Mouse (Mus musculus) heart, embryonic 11.5 days (tissue): ENCODE data around the gene Mat2a. TPM values are rescaled to one million over a fixed set of nuclear protein-coding genes. Genes with fewer than 3 reads are reported as not detected.
"Not testable (repeated sequence)": the region's sequence is repeated elsewhere in the genome, so short reads cannot be mapped to it uniquely, and the experiment has no call there.

Experiments used
- ATAC-seq: fragments of 200-750 bp; cut with Nextera tagmentation; replicated peaks from 2 replicates; pipeline ENCODE4 v1.8.0; 2017; ENCODE audit warnings: moderate library complexity; ENCODE audit not compliant: insufficient number of reproducible peaks, low FRiP score, low TSS enrichment
- H3K27ac ChIP-seq: fragments of 300-500 bp; sonication (generic); 2 replicates; pipeline ENCODE4 v1.5.1; 2014; ENCODE audit warnings: mild to moderate bottlenecking, low read depth, low read length
- H3K27me3 ChIP-seq: fragments of 300-500 bp; sonication (generic); 2 replicates; pipeline ENCODE4 v1.6.1; 2014; ENCODE audit warnings: mild to moderate bottlenecking, low read length, mixed read lengths; ENCODE audit not compliant: control insufficient read depth, insufficient read depth
- H3K36me3 ChIP-seq: fragments of 300-500 bp; sonication (generic); 2 replicates; pipeline ENCODE4 v1.6.1; 2014; ENCODE audit warnings: mild to moderate bottlenecking, low read length, moderate library complexity, mixed read lengths; ENCODE audit not compliant: control insufficient read depth, insufficient read depth
- H3K4me1 ChIP-seq: fragments of 300-500 bp; sonication (generic); 2 replicates; pipeline ENCODE4 v1.6.1; 2014; ENCODE audit warnings: low read length; ENCODE audit not compliant: control insufficient read depth, insufficient read depth
- H3K4me2 ChIP-seq: fragments of 300-500 bp; sonication (generic); 2 replicates; pipeline ENCODE4 v1.6.1; 2014; ENCODE audit warnings: mild to moderate bottlenecking, moderate library complexity
- H3K4me3 ChIP-seq: fragments of 300-500 bp; sonication (generic); 2 replicates; pipeline ENCODE4 v1.5.1; 2014; ENCODE audit warnings: low read depth, low read length
- H3K9ac ChIP-seq: fragments of 300-500 bp; sonication (generic); 2 replicates; pipeline ENCODE4 v1.6.1; 2014; ENCODE audit warnings: mild to moderate bottlenecking, low read depth, low read length, moderate library complexity
- H3K9me3 ChIP-seq: fragments of 300-500 bp; sonication (generic); replicated peaks from 2 replicates; pipeline ENCODE4 v1.6.1; 2016; ENCODE audit warnings: low read length; ENCODE audit not compliant: control insufficient read depth
- WGBS: fragments of 180-500 bp; shearing (Covaris S2); extraction: QIAGEN DNeasy Blood & Tissue Kit; methylation state at CpG from one replicate; pipeline ENCODE4 v1.1.7; 2014; ENCODE audit not compliant: insufficient replicate concordance; 5-methylcytosine and 5-hydroxymethylcytosine counted together
- polyA plus RNA-seq: library from polyadenylated mRNA; unstranded; fragments of >200 nt; fragmentation: Nextera tagmentation; extraction: Ambion mirVana; gene quantifications from 2 replicates; pipeline ENCODE4 v1.2.1, GENCODE M21; 2014

Gene Mat2a
- polyA plus RNA-seq, 1 experiment from 2014 or later = 321 TPM

GRCm38 (mm10) chr6:72478691-72479090 lies 39.3 kb upstream of the Mat2a start:
- H3K4me1 ChIP-seq, H3K4me3 ChIP-seq, H3K9me3 ChIP-seq, H3K4me2 ChIP-seq, H3K27ac ChIP-seq, H3K36me3 ChIP-seq, ATAC-seq, H3K9ac ChIP-seq, H3K27me3 ChIP-seq: not testable (repeated sequence)
- 75% methylated on average over 3 of the region's 3 CpGs for WGBS

- no peak for ATAC-seq
- H3K27me3 ChIP-seq = no peaks in the 10 kb centered on the region
- WGBS = 87% methylated on average over 3 of the region's 3 CpGs
- no peaks in the 10 kb centered on the region; the same call in 1 of the 2 replicates for H3K4me1 ChIP-seq
- H3K4me2 ChIP-seq = no peak overlapping the region
- no peak overlapping the region for H3K4me3 ChIP-seq
- no peaks in the 10 kb centered on the region for H3K9me3 ChIP-seq
- no peak overlapping the region for H3K9ac ChIP-seq
- H3K27ac ChIP-seq = no peak overlapping the region
- H3K36me3 ChIP-seq = no peaks in the 10 kb centered on the region
Observed at GRCm38 (mm10) chr6:72477621-72478020, 38.3 kb upstream of the Mat2a start.

GRCm38 (mm10) chr6:72476836-72477235 lies 37.5 kb upstream of the Mat2a start:
- 83% methylated on average over 5 of the region's 5 CpGs for WGBS

GRCm38 (mm10) chr6:72475221-72475985 lies 36.0 kb upstream of the Mat2a start:
- Histone ChIP-seq H3K27ac (no peak overlapping the region), H3K4me2 (no peak overlapping the region), H3K4me1 (no peaks in the 10 kb centered on the region; the same call in 1 of the 2 replicates), H3K4me3 (no peak overlapping the region), H3K36me3 (no peaks in the 10 kb centered on the region), H3K9me3 (no peaks in the 10 kb centered on the region), H3K27me3 (no peaks in the 10 kb centered on the region), H3K9ac (no peak overlapping the region)
- ATAC-seq = no peak
- 86% methylated on average over 4 of the region's 4 CpGs for WGBS

More at GRCm38 (mm10) chr6:72476836-72477235, 37.5 kb upstream of the Mat2a start:
- ATAC-seq = no peak
- Histone ChIP-seq H3K9ac (no peak overlapping the region), H3K9me3 (no peaks in the 10 kb centered on the region), H3K4me2 (no peak overlapping the region), H3K27ac (no peak overlapping the region), H3K27me3 (no peaks in the 10 kb centered on the region), H3K4me1 (no peaks in the 10 kb centered on the region; the same call in 1 of the 2 replicates), H3K4me3 (no peak overlapping the region), H3K36me3 (no peaks in the 10 kb centered on the region)

DNA sequence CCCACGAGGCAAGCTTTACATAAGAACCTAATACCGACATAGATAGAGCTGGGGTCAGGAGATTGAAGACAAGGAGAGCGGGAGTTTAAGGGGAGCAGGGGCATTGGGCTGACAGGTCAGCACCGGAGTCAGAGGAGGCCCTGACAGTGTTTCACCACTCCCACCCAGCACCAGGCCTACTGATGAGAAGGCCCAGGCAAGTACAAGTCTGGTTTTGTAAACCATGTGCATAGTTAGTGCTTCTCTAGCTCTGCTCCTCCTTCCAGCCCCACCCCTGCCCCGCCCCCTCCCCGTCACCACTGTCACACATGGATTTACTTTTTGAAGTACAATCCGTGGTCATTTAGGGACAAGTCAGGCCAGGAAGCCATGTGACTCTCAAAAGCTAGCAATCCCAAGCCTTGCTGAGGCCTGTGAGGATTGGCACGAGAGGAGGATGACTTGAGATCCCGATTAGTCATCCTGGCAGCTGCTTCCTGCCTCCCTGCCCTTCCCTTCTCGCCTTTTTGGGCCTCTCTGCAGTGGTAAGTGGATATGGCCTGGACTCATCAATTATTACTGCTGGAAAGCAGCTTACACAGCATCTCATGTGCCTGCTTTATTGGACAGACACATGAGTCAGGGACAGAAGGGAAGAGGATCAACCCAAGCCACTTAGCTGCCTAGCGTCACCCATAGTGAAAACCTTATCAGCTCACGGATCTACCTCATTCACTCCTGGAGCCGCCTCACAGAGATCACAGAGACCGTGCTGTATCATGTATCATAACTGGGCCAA lies 34.1 kb upstream of the Mat2a start:
- Histone ChIP-seq H3K27ac (no peak overlapping the region), H3K4me2 (no peak overlapping the region), H3K4me1 (no peaks in the 10 kb centered on the region; the same call in 1 of the 2 replicates), H3K9me3 (no peaks in the 10 kb centered on the region), H3K9ac (no peak overlapping the region), H3K4me3 (no peak overlapping the region), H3K36me3 (no peaks in the 10 kb centered on the region), H3K27me3 (no peaks in the 10 kb centered on the region)
- 63% methylated on average over 14 of the region's 14 CpGs for WGBS
- no peak for ATAC-seq

GRCm38 (mm10) chr6:72466171-72466570 lies 26.8 kb upstream of the Mat2a start:
- Histone ChIP-seq H3K9me3 (no peaks in the 10 kb centered on the region), H3K9ac (no peak overlapping the region), H3K4me3 (no peak overlapping the region), H3K4me2 (no peak overlapping the region), H3K27me3 (no peaks in the 10 kb centered on the region), H3K27ac (no peak overlapping the region), H3K36me3 (no peaks in the 10 kb centered on the region), H3K4me1 (no peaks in the 10 kb centered on the region)
- no peak for ATAC-seq
- 84% methylated on average over 4 of the region's 4 CpGs for WGBS

DNA sequence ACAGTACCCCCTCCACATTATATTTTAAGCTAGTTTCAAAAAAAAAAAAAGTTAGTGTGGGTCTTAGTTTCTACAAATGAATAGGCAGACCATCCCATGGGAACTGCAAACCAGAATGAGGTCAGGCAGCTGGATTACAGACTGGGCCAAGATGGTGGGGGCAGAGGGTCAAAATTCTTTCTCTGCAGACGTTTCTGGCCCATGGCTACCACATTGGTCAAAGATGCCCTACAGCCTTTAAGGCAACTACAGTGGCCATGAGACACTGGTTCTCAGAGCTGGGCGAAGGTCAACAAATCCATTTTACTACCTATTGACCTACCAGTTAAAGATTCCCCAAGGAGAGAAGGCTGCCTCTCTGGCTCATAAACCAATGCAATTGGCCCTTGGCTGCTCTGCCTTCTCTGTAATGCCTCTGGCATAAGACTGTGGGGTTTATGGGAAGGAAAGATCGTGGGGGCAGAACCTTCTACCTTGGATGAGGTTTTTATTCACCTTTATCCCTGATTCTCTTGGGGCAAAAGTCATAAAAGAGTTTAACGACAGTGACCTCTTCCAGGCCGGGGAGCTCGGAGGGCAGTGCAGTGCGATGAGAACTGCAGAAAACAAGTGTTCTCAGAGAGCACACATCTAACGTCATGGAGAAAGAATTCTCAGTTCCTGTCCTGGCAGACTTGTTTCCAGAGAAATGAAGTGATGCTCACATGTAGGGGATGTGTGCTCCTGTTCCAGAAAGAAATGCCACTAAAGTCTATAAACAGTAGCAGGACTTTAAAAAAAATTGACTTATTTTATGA lies 26.2 kb upstream of the Mat2a start:
- no peak overlapping the region for H3K4me2 ChIP-seq
- no peak overlapping the region for H3K27ac ChIP-seq
- no peaks in the 10 kb centered on the region for H3K9me3 ChIP-seq
- no peak overlapping the region for H3K4me3 ChIP-seq
- ATAC-seq = no peak
- no peak overlapping the region for H3K9ac ChIP-seq
- H3K4me1 ChIP-seq = no peaks in the 10 kb centered on the region
- 70% methylated on average over 8 of the region's 8 CpGs for WGBS
- H3K27me3 ChIP-seq = no peaks in the 10 kb centered on the region
- no peaks in the 10 kb centered on the region for H3K36me3 ChIP-seq

GRCm38 (mm10) chr6:72462550-72463257 lies 23.3 kb upstream of the Mat2a start:
- not testable (repeated sequence) for H3K27ac ChIP-seq, H3K4me1 ChIP-seq, H3K4me3 ChIP-seq, H3K36me3 ChIP-seq, H3K9ac ChIP-seq, H3K4me2 ChIP-seq, H3K27me3 ChIP-seq, ATAC-seq, H3K9me3 ChIP-seq
- WGBS = 67% methylated on average over 5 of the region's 5 CpGs
